ENCODE assay signal across 8 mouse cellular contexts in genomic region chr9:108936418-108937364, GRCm38 (mm10). TPM values are rescaled to one million over a fixed set of nuclear protein-coding genes. Genes with fewer than 3 reads are reported as not detected.
DNase-seq lines count a peak whose midpoint lies in the region; ATAC-seq lines count a peak whose summit lies in the region.

Gene Uqcrc1, plus strand, starts transcription at chr9:108936633.

- peak; percentile 96 to 97 for DNase-seq in adrenal gland, adult (ENCODE audit: inconsistent age in 2 of 2, low spot score in 1 of 2)
- DNase-seq in embryo, embryonic 10.5 days (ENCODE audit: low spot score), result peak; percentile 98
- peak; percentile 94 for DNase-seq in gastrocnemius, postnatal 14 days
- peak; percentile 94 to 97 for DNase-seq in left cerebral cortex, postnatal 10 days (ENCODE audit: extremely low spot score in 1 of 2, low spot score in 2 of 2)
- DNase-seq in right cerebral cortex, postnatal 25 days, result peak; percentile 94
- peak; percentile 90 to 95 for DNase-seq in urinary bladder, postnatal 4 days (ENCODE audit: low spot score in 2 of 2)

- ATAC-seq in inflammation-experienced regulatory T-cells, adult 6 months, result peak; percentile 95
- ATAC-seq in megakaryocyte-erythroid progenitor cell, adult 5-6 weeks (replicated peaks; ENCODE audit: low FRiP score, low TSS enrichment, poor library complexity, severe bottlenecking), result peak; percentile 96

- intact Hi-C loops in gastrocnemius, postnatal 14 days (cut with DNase I; ENCODE audit: low total_unique reads), result no loop called here
- intact Hi-C loops in left cerebral cortex, postnatal 10 days (cut with DNase I), result loop anchor here (5.0 kb wide), 1 partner anchor 126 kb away; no protein-coding TSS in a partner anchor

RNA-seq across cellular contexts. Expression of gene Uqcrc1, which starts in this region (rescaled TPM):
- 1,000 to 10,000 TPM in 1 of 2 experiments, 100 to 1,000 TPM in 1; 899 to 1,084 TPM for total RNA-seq in gastrocnemius, postnatal 14 days (2021)
- polyA plus RNA-seq in inflammation-experienced regulatory T-cells, adult 6 months (2017; shearing (Covaris generic)), result 100 to 1,000 TPM; 187 to 203 (median 188) TPM
- total RNA-seq in left cerebral cortex, postnatal 10 days (2021), result 100 to 1,000 TPM; 394 to 398 TPM
- total RNA-seq in megakaryocyte-erythroid progenitor cell, adult 5-6 weeks (2014; fragmentation: Nextera tagmentation), result 281 and 361 TPM in 2 replicates
- 283 and 345 TPM in 2 replicates for total RNA-seq in megakaryocyte-erythroid progenitor cell, adult 5-6 weeks (2017)

Comparison
In these comparisons a context has a peak if more than half of its experiments do, and no peak if none do; other contexts are left out.
1. Peak in every context shown above with its lines: DNase-seq and ATAC-seq.